Mouse (Mus musculus): ENCODE results near the gene Palm2. TPM values are rescaled to one million over a fixed set of nuclear protein-coding genes. Genes with fewer than 3 reads are reported as not detected.

Gene Palm2
- polyA plus RNA-seq, 1 experiment from 2014 or later = 20.2 TPM

GRCm38 (mm10) chr4:57543692-57544256, 109.7 kb downstream of the Palm2 start:
- ATAC-seq (replicated peaks; ENCODE audit: insufficient number of reproducible peaks, insufficient read depth, low FRiP score, low read depth) = 0 out of 2 replicates have a peak, but pooled peaks have one; percentile 14
- H3K4me2 ChIP-seq = no peak overlapping the region; the same call in 1 of the 2 replicates
- no peak overlapping the region for H3K9ac ChIP-seq
- H3K4me1 ChIP-seq (replicated peaks) = peaks cover 16% of the 10 kb centered on the region
- H3K9me3 ChIP-seq (replicated peaks) = no peaks in the 10 kb centered on the region
- H3K36me3 ChIP-seq = no peaks in the 10 kb centered on the region
- H3K27me3 ChIP-seq = no peaks in the 10 kb centered on the region
- H3K4me3 ChIP-seq = no peak overlapping the region
- WGBS = 26% methylated on average over 6 of the region's 6 CpGs
- H3K27ac ChIP-seq = peak overlapping the region; percentile 53

- WGBS = 67% methylated on average over 7 of the region's 7 CpGs
These were observed 113.7 kb downstream of the Palm2 start for GRCm38 (mm10) chr4:57547785-57548184.

GRCm38 (mm10) chr4:57550216-57550615, 116.2 kb downstream of the Palm2 start:
- no peaks in the 10 kb centered on the region for H3K36me3 ChIP-seq
- H3K27ac ChIP-seq = peak overlapping the region; percentile 61
- H3K4me2 ChIP-seq = no peak overlapping the region
- no peak for ATAC-seq (replicated peaks; ENCODE audit: insufficient number of reproducible peaks, insufficient read depth, low FRiP score, low read depth)
- no peaks in the 10 kb centered on the region for H3K9me3 ChIP-seq (replicated peaks)
- H3K27me3 ChIP-seq = no peaks in the 10 kb centered on the region
- H3K4me1 ChIP-seq (replicated peaks) = peaks cover 15% of the 10 kb centered on the region
- 16% methylated on average over 1 of the region's 1 CpGs for WGBS
- no peak overlapping the region for H3K4me3 ChIP-seq
- no peak overlapping the region for H3K9ac ChIP-seq

More at GRCm38 (mm10) chr4:57547785-57548184, 113.7 kb downstream of the Palm2 start:
- no peak for ATAC-seq (replicated peaks; ENCODE audit: insufficient number of reproducible peaks, insufficient read depth, low FRiP score, low read depth)
- H3K27me3 ChIP-seq = no peaks in the 10 kb centered on the region
- H3K9me3 ChIP-seq (replicated peaks) = no peaks in the 10 kb centered on the region
- H3K36me3 ChIP-seq = no peaks in the 10 kb centered on the region
- H3K4me3 ChIP-seq = no peak overlapping the region
- H3K4me1 ChIP-seq (replicated peaks) = peaks cover 19% of the 10 kb centered on the region
- H3K27ac ChIP-seq = no peak overlapping the region
- no peak overlapping the region for H3K4me2 ChIP-seq
- H3K9ac ChIP-seq = no peak overlapping the region

- Histone ChIP-seq H3K4me3 (no peak overlapping the region), H3K27ac (0 out of 2 replicates have a peak overlapping the region, but pooled peaks have one; percentile 17), H3K4me1 (replicated peaks) (peaks cover 50% of the 10 kb centered on the region)
These were observed 123.1 kb downstream of the Palm2 start for GRCm38 (mm10) chr4:57557102-57557501.

GRCm38 (mm10) chr4:57559438-57559837, 125.4 kb downstream of the Palm2 start:
- H3K36me3 ChIP-seq = no peaks in the 10 kb centered on the region
- H3K4me1 ChIP-seq (replicated peaks) = peaks cover 55% of the 10 kb centered on the region
- H3K27me3 ChIP-seq = no peaks in the 10 kb centered on the region
- 20% methylated on average over 1 of the region's 1 CpGs for WGBS
- ATAC-seq (replicated peaks; ENCODE audit: insufficient number of reproducible peaks, insufficient read depth, low FRiP score, low read depth) = no peak
- no peak overlapping the region for H3K9ac ChIP-seq
- H3K27ac ChIP-seq = peak overlapping the region; percentile 98
- H3K9me3 ChIP-seq (replicated peaks) = no peaks in the 10 kb centered on the region
- H3K4me2 ChIP-seq = peak overlapping the region; percentile 52; the same call in 1 of the 2 replicates
- H3K4me3 ChIP-seq = no peak overlapping the region

More at GRCm38 (mm10) chr4:57557102-57557501, 123.1 kb downstream of the Palm2 start:
- WGBS = 40% methylated on average over 2 of the region's 2 CpGs
- no peaks in the 10 kb centered on the region for H3K36me3 ChIP-seq
- H3K9ac ChIP-seq = no peak overlapping the region
- no peaks in the 10 kb centered on the region for H3K9me3 ChIP-seq (replicated peaks)
- no peak for ATAC-seq (replicated peaks; ENCODE audit: insufficient number of reproducible peaks, insufficient read depth, low FRiP score, low read depth)
- H3K27me3 ChIP-seq = no peaks in the 10 kb centered on the region
- no peak overlapping the region for H3K4me2 ChIP-seq

- 18% methylated on average over 3 of the region's 3 CpGs for WGBS
- H3K4me2 ChIP-seq = peak overlapping the region; percentile 52
- no peaks in the 10 kb centered on the region for H3K9me3 ChIP-seq (replicated peaks)
- H3K27me3 ChIP-seq = no peaks in the 10 kb centered on the region
- H3K4me3 ChIP-seq = peak overlapping the region; percentile 31; the same call in 1 of the 2 replicates
- peak; percentile 82 for ATAC-seq (replicated peaks; ENCODE audit: insufficient number of reproducible peaks, insufficient read depth, low FRiP score, low read depth)
- H3K4me1 ChIP-seq (replicated peaks) = peaks cover 54% of the 10 kb centered on the region
- no peaks in the 10 kb centered on the region for H3K36me3 ChIP-seq
- 0 out of 2 replicates have a peak overlapping the region, but pooled peaks have one; percentile 46 for H3K9ac ChIP-seq
- peak overlapping the region; percentile 98 for H3K27ac ChIP-seq
These were observed 126.0 kb downstream of the Palm2 start for GRCm38 (mm10) chr4:57560010-57560409.

- H3K9ac ChIP-seq = peak overlapping the region; percentile 46
- peak overlapping the region; percentile 31 for H3K4me3 ChIP-seq
- peak overlapping the region; percentile 52 for H3K4me2 ChIP-seq
- peaks cover 57% of the 10 kb centered on the region for H3K4me1 ChIP-seq (replicated peaks)
- no peaks in the 10 kb centered on the region for H3K9me3 ChIP-seq (replicated peaks)
- H3K27me3 ChIP-seq = no peaks in the 10 kb centered on the region
- no peaks in the 10 kb centered on the region for H3K36me3 ChIP-seq
- 27% methylated on average over 6 of the region's 6 CpGs for WGBS
- ATAC-seq (replicated peaks; ENCODE audit: insufficient number of reproducible peaks, insufficient read depth, low FRiP score, low read depth) = peak; percentile 69
- peak overlapping the region; percentile 98 for H3K27ac ChIP-seq
These were observed 127.0 kb downstream of the Palm2 start for GRCm38 (mm10) chr4:57561055-57561454.

- no peaks in the 10 kb centered on the region for H3K9me3 ChIP-seq (replicated peaks)
- H3K4me3 ChIP-seq = no peak overlapping the region
- H3K9ac ChIP-seq = no peak overlapping the region
- no peaks in the 10 kb centered on the region for H3K27me3 ChIP-seq
- no peak overlapping the region for H3K27ac ChIP-seq
- no peaks in the 10 kb centered on the region for H3K36me3 ChIP-seq
- no peak for ATAC-seq (replicated peaks; ENCODE audit: insufficient number of reproducible peaks, insufficient read depth, low FRiP score, low read depth)
- peaks cover 48% of the 10 kb centered on the region for H3K4me1 ChIP-seq (replicated peaks)
- H3K4me2 ChIP-seq = no peak overlapping the region
- WGBS = 38% methylated on average over 1 of the region's 1 CpGs
These were observed 131.2 kb downstream of the Palm2 start for GRCm38 (mm10) chr4:57565283-57565682.

- 61% methylated on average over 2 of the region's 2 CpGs for WGBS
- Histone ChIP-seq H3K4me2 (no peak overlapping the region), H3K9ac (no peak overlapping the region), H3K36me3 (no peaks in the 10 kb centered on the region), H3K4me3 (no peak overlapping the region), H3K9me3 (replicated peaks) (no peaks in the 10 kb centered on the region), H3K27ac (no peak overlapping the region), H3K4me1 (replicated peaks) (peaks cover 48% of the 10 kb centered on the region), H3K27me3 (no peaks in the 10 kb centered on the region)
- ATAC-seq (replicated peaks; ENCODE audit: insufficient number of reproducible peaks, insufficient read depth, low FRiP score, low read depth) = no peak
These were observed 131.8 kb downstream of the Palm2 start for GRCm38 (mm10) chr4:57565811-57566210.

- under 1% methylated on average over 51 of the region's 51 CpGs for WGBS
- H3K4me1 ChIP-seq (replicated peaks) = peaks cover 52% of the 10 kb centered on the region
These were observed 133.7 kb downstream of the Palm2 start, which contains the start of gene Pakap for GRCm38 (mm10) chr4:57567666-57568206. TSS of gene Pakap (plus strand) at chr4:57568179.

GRCm38 (mm10) chr4:57568268-57569068, 134.4 kb downstream of the Palm2 start:
- WGBS = 16% methylated on average over 19 of the region's 19 CpGs
- Histone ChIP-seq H3K4me1 (replicated peaks) (peaks cover 60% of the 10 kb centered on the region), H3K9me3 (replicated peaks) (no peaks in the 10 kb centered on the region), H3K27me3 (no peaks in the 10 kb centered on the region), H3K9ac (peak overlapping the region; percentile 79), H3K27ac (peak overlapping the region; percentile 98), H3K36me3 (no peaks in the 10 kb centered on the region), H3K4me2 (peak overlapping the region; percentile 77), H3K4me3 (peak overlapping the region; percentile 73)
- peak; percentile 15; the same call in 1 of the 2 replicates for ATAC-seq (replicated peaks; ENCODE audit: insufficient number of reproducible peaks, insufficient read depth, low FRiP score, low read depth)

More at GRCm38 (mm10) chr4:57567666-57568206, 133.7 kb downstream of the Palm2 start, which contains the start of gene Pakap:
- Histone ChIP-seq H3K4me2 (peak within 1 kb of the TSS; percentile 77), H3K9me3 (replicated peaks) (no peaks in the 10 kb centered on the region), H3K27me3 (no peaks in the 10 kb centered on the region), H3K4me3 (peak within 1 kb of the TSS; percentile 73), H3K36me3 (no peaks in the 10 kb centered on the region), H3K27ac (peak within 1 kb of the TSS; percentile 98), H3K9ac (peak within 1 kb of the TSS; percentile 79)
- peak; percentile 77 for ATAC-seq (replicated peaks; ENCODE audit: insufficient number of reproducible peaks, insufficient read depth, low FRiP score, low read depth)
